Mouse (Mus musculus): Measurements from ENCODE around the gene Angpt4. TPM values are rescaled to one million over a fixed set of nuclear protein-coding genes. Genes with fewer than 3 reads are reported as not detected.
A peak's percentile ranks its signal among the peaks of the same experiment; 100 is the strongest.

The Angpt4 gene
- polyA plus RNA-seq (2015; fragmentation: Nextera tagmentation; extraction: Ambion mirVana), result 2.8 and 3.0 TPM in 2 replicates

DNA sequence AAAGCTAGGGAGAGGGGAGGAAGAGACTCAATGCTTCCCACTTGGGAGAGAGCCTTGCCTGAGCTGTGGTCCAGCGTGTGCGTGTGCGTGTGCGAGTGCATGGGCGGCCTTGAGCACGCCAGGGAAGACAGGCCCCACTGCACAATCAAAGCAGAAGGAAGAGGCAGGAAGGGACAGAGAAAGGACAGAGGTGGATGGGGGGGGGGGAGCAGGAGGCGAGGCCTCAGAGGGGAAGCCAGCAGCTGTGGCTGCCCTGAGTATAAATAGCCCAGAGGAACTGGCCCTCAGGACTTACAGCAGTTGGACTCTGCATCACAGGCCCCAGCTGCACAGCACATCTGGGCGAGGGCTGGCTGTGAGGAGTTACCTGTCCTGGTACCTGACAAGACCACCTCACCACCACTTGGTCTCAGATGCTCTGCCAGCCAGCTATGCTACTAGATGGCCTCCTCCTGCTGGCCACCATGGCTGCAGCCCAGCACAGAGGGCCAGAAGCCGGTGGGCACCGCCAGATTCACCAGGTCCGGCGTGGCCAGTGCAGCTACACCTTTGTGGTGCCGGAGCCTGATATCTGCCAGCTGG is at the start of gene Angpt4:
Angpt4 (plus strand) TSS at position 292 of the 582 bp plus-strand sequence.
- ATAC-seq (ENCODE audit: low FRiP score, low TSS enrichment), result peak; percentile 69
- Histone ChIP-seq H3K4me3 (ENCODE audit: low read length) (no peak within 1 kb of the TSS), H3K4me2 (replicated peaks; ENCODE audit: low read depth, low read length) (no peak within 1 kb of the TSS), H3K4me1 (ENCODE audit: insufficient read depth, low read length) (peaks cover 33% of the 10 kb centered on the region), H3K27me3 (ENCODE audit: insufficient read depth, low read length) (peaks cover 12% of the 10 kb centered on the region), H3K9ac (replicated peaks; ENCODE audit: low read length) (no peak within 1 kb of the TSS), H3K36me3 (ENCODE audit: insufficient read depth, low read length) (no peaks in the 10 kb centered on the region), H3K9me3 (ENCODE audit: low read length) (no peaks in the 10 kb centered on the region), H3K27ac (ENCODE audit: low read length) (peak within 1 kb of the TSS; percentile 57)
- WGBS, result 46% methylated on average over 12 of the region's 13 CpGs

GRCm38 (mm10) chr2:151862257-151862810 is 48.7 kb upstream of the Angpt4 start:
- Histone ChIP-seq H3K36me3 (ENCODE audit: insufficient read depth, low read length) (no peaks in the 10 kb centered on the region), H3K9ac (replicated peaks; ENCODE audit: low read length) (no peak overlapping the region), H3K4me1 (ENCODE audit: insufficient read depth, low read length) (no peaks in the 10 kb centered on the region), H3K27me3 (ENCODE audit: insufficient read depth, low read length) (no peaks in the 10 kb centered on the region), H3K9me3 (ENCODE audit: low read length) (no peaks in the 10 kb centered on the region), H3K4me3 (ENCODE audit: low read length) (no peak overlapping the region), H3K4me2 (replicated peaks; ENCODE audit: low read depth, low read length) (no peak overlapping the region), H3K27ac (ENCODE audit: low read length) (no peak overlapping the region)
- 50% methylated on average over 5 of the region's 5 CpGs for WGBS
- no peak for ATAC-seq (ENCODE audit: low FRiP score, low TSS enrichment)

- Histone ChIP-seq H3K27ac (ENCODE audit: low read length) (no peak overlapping the region), H3K4me2 (replicated peaks; ENCODE audit: low read depth, low read length) (no peak overlapping the region), H3K27me3 (ENCODE audit: insufficient read depth, low read length) (no peaks in the 10 kb centered on the region), H3K36me3 (ENCODE audit: insufficient read depth, low read length) (no peaks in the 10 kb centered on the region), H3K9me3 (ENCODE audit: low read length) (no peaks in the 10 kb centered on the region), H3K4me1 (ENCODE audit: insufficient read depth, low read length) (no peaks in the 10 kb centered on the region), H3K4me3 (ENCODE audit: low read length) (no peak overlapping the region), H3K9ac (replicated peaks; ENCODE audit: low read length) (no peak overlapping the region)
- 84% methylated on average over 6 of the region's 6 CpGs for WGBS
- ATAC-seq (ENCODE audit: low FRiP score, low TSS enrichment), result no peak
Measured at GRCm38 (mm10) chr2:151864941-151865340, 46.1 kb upstream of the Angpt4 start.

GRCm38 (mm10) chr2:151866487-151866886 is 44.5 kb upstream of the Angpt4 start:
- no peak overlapping the region for H3K4me3 ChIP-seq (ENCODE audit: low read length)
- WGBS, result 32% methylated on average over 4 of the region's 4 CpGs
- no peak overlapping the region for H3K9ac ChIP-seq (replicated peaks; ENCODE audit: low read length)
- H3K4me2 ChIP-seq (replicated peaks; ENCODE audit: low read depth, low read length), result no peak overlapping the region
- peak; percentile 75 for ATAC-seq (ENCODE audit: low FRiP score, low TSS enrichment)
- no peaks in the 10 kb centered on the region for H3K4me1 ChIP-seq (ENCODE audit: insufficient read depth, low read length)
- H3K9me3 ChIP-seq (ENCODE audit: low read length), result no peaks in the 10 kb centered on the region
- no peaks in the 10 kb centered on the region for H3K27me3 ChIP-seq (ENCODE audit: insufficient read depth, low read length)
- no peak overlapping the region for H3K27ac ChIP-seq (ENCODE audit: low read length)
- no peaks in the 10 kb centered on the region for H3K36me3 ChIP-seq (ENCODE audit: insufficient read depth, low read length)

DNA sequence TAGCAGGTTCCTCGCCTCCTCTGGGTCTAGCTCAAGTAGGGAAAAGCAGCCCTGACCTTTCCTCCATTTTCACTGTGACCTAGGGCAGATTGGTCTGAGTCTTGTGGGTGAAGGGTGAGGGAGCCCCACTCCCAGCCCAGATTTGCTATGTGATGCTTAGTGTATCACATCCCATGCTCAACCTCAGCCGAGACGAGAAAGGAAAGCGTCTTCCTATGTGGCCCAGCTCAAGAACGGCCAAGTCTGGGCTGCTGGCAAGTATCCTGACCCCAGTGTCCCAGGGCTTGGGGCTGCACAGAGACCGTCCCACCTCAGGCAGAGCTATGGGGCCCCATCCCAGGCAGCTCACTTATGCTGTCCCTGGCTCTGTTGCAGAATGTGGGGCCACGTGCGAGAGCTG is 42.8 kb upstream of the Angpt4 start:
- Histone ChIP-seq H3K4me3 (ENCODE audit: low read length) (no peak overlapping the region), H3K36me3 (ENCODE audit: insufficient read depth, low read length) (no peaks in the 10 kb centered on the region), H3K9me3 (ENCODE audit: low read length) (no peaks in the 10 kb centered on the region), H3K9ac (replicated peaks; ENCODE audit: low read length) (no peak overlapping the region), H3K4me1 (ENCODE audit: insufficient read depth, low read length) (no peaks in the 10 kb centered on the region), H3K4me2 (replicated peaks; ENCODE audit: low read depth, low read length) (no peak overlapping the region), H3K27ac (ENCODE audit: low read length) (no peak overlapping the region), H3K27me3 (ENCODE audit: insufficient read depth, low read length) (no peaks in the 10 kb centered on the region)
- ATAC-seq (ENCODE audit: low FRiP score, low TSS enrichment), result no peak
- WGBS, result 90% methylated on average over 8 of the region's 8 CpGs

DNA sequence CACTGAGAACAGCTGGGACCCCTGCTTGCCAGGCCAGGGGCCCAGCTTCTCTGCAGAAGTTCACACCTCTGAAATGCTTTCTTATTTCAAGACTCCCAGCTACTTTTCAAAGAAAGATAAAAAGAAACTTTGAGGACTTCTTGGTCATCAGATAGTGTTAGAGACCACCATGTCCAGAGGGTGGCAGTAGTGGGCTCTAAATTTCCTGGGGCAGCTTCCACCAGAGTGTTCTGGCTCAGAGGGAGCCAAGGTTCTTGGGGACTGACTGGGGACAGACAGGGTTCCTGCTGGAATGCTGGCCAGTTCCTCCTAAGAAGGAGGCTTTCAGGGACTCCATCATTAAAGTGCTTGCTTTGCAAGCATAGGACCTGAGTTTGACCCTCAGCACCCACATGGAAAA is 36.5 kb upstream of the Angpt4 start:
- no peaks in the 10 kb centered on the region for H3K36me3 ChIP-seq (ENCODE audit: insufficient read depth, low read length)
- H3K4me3 ChIP-seq (ENCODE audit: low read length), result no peak overlapping the region
- H3K27ac ChIP-seq (ENCODE audit: low read length), result no peak overlapping the region
- H3K9me3 ChIP-seq (ENCODE audit: low read length), result no peaks in the 10 kb centered on the region
- no peak overlapping the region for H3K4me2 ChIP-seq (replicated peaks; ENCODE audit: low read depth, low read length)
- 0 out of 2 replicates have a peak, but pooled peaks cover 2% of the 10 kb centered on the region for H3K27me3 ChIP-seq (ENCODE audit: insufficient read depth, low read length)
- H3K4me1 ChIP-seq (ENCODE audit: insufficient read depth, low read length), result no peaks in the 10 kb centered on the region
- no peak overlapping the region for H3K9ac ChIP-seq (replicated peaks; ENCODE audit: low read length)
- no peak for ATAC-seq (ENCODE audit: low FRiP score, low TSS enrichment)

GRCm38 (mm10) chr2:151876012-151876485 is 35.0 kb upstream of the Angpt4 start:
- no peak overlapping the region for H3K9ac ChIP-seq (replicated peaks; ENCODE audit: low read length)
- no peaks in the 10 kb centered on the region for H3K4me1 ChIP-seq (ENCODE audit: insufficient read depth, low read length)
- ATAC-seq (ENCODE audit: low FRiP score, low TSS enrichment), result peak; percentile 64
- H3K4me2 ChIP-seq (replicated peaks; ENCODE audit: low read depth, low read length), result no peak overlapping the region
- H3K36me3 ChIP-seq (ENCODE audit: insufficient read depth, low read length), result no peaks in the 10 kb centered on the region
- WGBS, result 12% methylated on average over 8 of the region's 8 CpGs
- H3K27ac ChIP-seq (ENCODE audit: low read length), result no peak overlapping the region
- no peaks in the 10 kb centered on the region for H3K9me3 ChIP-seq (ENCODE audit: low read length)
- H3K27me3 ChIP-seq (ENCODE audit: insufficient read depth, low read length), result 0 out of 2 replicates have a peak, but pooled peaks cover 2% of the 10 kb centered on the region
- H3K4me3 ChIP-seq (ENCODE audit: low read length), result no peak overlapping the region

DNA sequence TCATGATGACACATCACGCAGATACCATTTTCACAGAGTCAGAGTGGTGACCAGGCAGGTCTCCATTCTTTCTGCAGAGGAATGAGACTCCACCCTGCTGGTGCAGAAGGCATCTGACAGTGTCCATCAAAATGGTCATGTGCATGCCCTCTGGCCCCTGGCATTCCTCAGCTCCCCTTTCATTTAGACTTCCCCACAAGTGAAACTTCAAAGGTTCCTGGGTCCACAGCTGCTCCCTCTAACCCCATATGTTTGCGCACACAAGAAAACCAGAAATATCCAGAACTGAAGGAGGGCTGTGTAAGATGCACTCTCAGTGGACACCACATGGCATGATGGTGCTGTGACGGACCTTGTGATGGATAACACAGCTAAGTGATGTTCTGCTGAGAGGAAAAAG is 32.4 kb upstream of the Angpt4 start:
- H3K9me3 ChIP-seq (ENCODE audit: low read length), result no peaks in the 10 kb centered on the region
- no peak overlapping the region for H3K27ac ChIP-seq (ENCODE audit: low read length)
- H3K27me3 ChIP-seq (ENCODE audit: insufficient read depth, low read length), result 0 out of 2 replicates have a peak, but pooled peaks cover 2% of the 10 kb centered on the region
- 78% methylated on average over 3 of the region's 3 CpGs for WGBS
- no peak overlapping the region for H3K9ac ChIP-seq (replicated peaks; ENCODE audit: low read length)
- ATAC-seq (ENCODE audit: low FRiP score, low TSS enrichment), result no peak
- no peak overlapping the region for H3K4me2 ChIP-seq (replicated peaks; ENCODE audit: low read depth, low read length)
- H3K4me1 ChIP-seq (ENCODE audit: insufficient read depth, low read length), result no peaks in the 10 kb centered on the region
- H3K36me3 ChIP-seq (ENCODE audit: insufficient read depth, low read length), result no peaks in the 10 kb centered on the region
- no peak overlapping the region for H3K4me3 ChIP-seq (ENCODE audit: low read length)

- ATAC-seq (ENCODE audit: low FRiP score, low TSS enrichment), result no peak
- no peaks in the 10 kb centered on the region for H3K36me3 ChIP-seq (ENCODE audit: insufficient read depth, low read length)
- no peaks in the 10 kb centered on the region for H3K9me3 ChIP-seq (ENCODE audit: low read length)
- H3K4me1 ChIP-seq (ENCODE audit: insufficient read depth, low read length), result no peaks in the 10 kb centered on the region
- WGBS, result 48% methylated on average over 2 of the region's 2 CpGs
- H3K4me3 ChIP-seq (ENCODE audit: low read length), result no peak overlapping the region
- 0 out of 2 replicates have a peak, but pooled peaks cover 2% of the 10 kb centered on the region for H3K27me3 ChIP-seq (ENCODE audit: insufficient read depth, low read length)
- H3K27ac ChIP-seq (ENCODE audit: low read length), result no peak overlapping the region
- no peak overlapping the region for H3K4me2 ChIP-seq (replicated peaks; ENCODE audit: low read depth, low read length)
- H3K9ac ChIP-seq (replicated peaks; ENCODE audit: low read length), result no peak overlapping the region
Measured at GRCm38 (mm10) chr2:151879760-151880159, 31.2 kb upstream of the Angpt4 start.

GRCm38 (mm10) chr2:151891031-151891430 is 20.0 kb upstream of the Angpt4 start:
- Histone ChIP-seq H3K9ac (replicated peaks; ENCODE audit: low read length) (no peak overlapping the region), H3K27ac (ENCODE audit: low read length) (no peak overlapping the region), H3K27me3 (ENCODE audit: insufficient read depth, low read length) (no peaks in the 10 kb centered on the region), H3K4me2 (replicated peaks; ENCODE audit: low read depth, low read length) (no peak overlapping the region), H3K9me3 (ENCODE audit: low read length) (no peaks in the 10 kb centered on the region), H3K4me3 (ENCODE audit: low read length) (no peak overlapping the region), H3K36me3 (ENCODE audit: insufficient read depth, low read length) (no peaks in the 10 kb centered on the region), H3K4me1 (ENCODE audit: insufficient read depth, low read length) (peaks cover 16% of the 10 kb centered on the region)
- WGBS, result 54% methylated on average over 6 of the region's 6 CpGs
- ATAC-seq (ENCODE audit: low FRiP score, low TSS enrichment), result no peak

Measured in kidney, embryonic 16.5 days (tissue).